Mouse (Mus musculus) right cerebral cortex, postnatal 25 days (tissue): ENCODE data around the gene Fam126b.
"Not testable (repeated sequence)": the region's sequence is repeated elsewhere in the genome, so short reads cannot be mapped to it uniquely, and the experiment has no call there.

ENCODE experiments used
- DNase-seq: peaks from one replicate; pipeline ENCODE4 v3.0.0; 2022

Fam126b gene

DNA sequence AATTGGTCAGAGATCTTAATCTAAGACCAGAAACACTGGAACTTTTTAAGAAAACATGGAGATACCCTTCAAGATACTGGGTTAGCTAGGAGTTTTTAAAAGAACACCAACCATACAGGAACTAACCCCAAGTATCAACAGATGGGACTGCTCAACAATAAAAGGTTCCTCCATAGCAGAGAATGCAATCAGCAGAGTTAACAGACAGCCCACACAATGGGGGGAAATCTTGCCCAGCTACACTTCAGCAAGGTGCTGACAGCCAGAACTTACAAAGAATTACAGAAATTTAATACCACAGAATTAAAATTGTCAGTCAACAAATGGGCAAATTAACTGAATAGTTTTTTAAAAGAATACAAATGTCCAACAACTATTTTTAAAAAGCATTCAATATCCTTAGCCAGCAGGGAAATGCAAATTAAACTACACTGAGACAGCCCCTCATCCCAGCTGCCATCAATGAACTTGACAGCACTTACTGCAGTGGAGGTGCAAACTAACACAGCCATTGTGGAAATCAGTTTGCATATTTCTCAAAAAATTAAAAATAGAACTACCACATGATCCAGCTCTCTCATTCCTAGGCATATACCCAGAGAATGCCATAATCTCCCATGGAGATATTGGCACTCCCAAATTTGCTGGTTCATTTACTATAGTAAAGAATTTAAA lies 17.5 kb downstream of the Fam126b start:
- no peak for DNase-seq

DNA sequence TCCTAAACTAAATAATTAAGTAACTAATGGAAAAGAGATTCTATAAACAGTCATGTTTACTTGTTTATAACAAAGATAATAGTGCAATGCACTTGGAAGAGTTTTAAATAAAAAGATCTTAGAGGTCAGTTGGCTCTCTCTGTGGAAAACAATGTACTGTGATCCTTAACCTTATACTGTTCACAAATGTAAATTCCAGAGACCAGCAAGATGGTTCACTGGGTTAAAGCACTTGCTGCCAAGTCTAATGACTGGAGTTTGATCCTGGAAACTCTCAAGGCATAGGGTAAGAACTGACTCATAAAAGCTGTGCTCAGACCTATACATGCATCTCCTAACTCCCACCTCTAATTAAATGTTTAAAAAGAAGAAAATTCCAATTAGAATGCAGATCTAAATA lies 19.5 kb downstream of the Fam126b start:
- DNase-seq = no peak

DNA sequence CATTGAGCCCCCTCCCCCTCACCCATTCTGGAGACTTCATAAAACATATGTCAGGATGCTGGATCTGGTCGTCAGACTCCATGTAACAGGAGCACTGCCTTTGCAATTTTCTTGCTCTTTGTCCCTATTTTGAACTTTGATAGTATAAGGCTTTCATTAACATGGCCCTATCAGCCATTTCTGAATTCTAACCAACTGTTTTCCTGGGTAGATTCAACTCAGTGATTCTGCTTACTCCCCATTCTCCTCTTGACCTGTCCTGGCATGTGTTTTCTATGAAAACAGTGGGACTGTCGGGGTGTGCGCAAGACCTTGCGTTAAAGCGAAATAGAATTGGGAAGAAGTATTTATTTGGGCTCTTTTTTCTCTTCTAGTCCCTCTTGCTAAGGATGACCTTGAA lies 21.1 kb downstream of the Fam126b start:
- DNase-seq = no peak

DNA sequence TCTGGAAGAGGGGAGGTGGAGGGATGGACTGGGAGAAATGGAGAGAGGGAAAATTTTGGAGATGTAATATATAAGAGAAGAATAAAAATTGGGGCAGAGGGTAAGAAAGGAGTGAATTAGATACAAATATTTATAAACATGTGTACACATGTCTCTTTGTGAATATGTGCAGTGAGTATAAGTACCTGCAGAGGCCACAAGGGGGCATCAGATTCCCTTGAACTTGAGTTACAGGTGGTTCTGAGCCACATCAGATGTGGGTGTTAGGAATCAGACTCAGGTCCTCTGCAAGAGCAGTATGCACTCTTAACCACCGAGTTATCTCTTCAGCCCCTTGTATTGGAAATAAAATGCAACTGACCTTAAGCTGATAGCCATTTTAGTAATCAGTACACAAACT lies 23.7 kb downstream of the Fam126b start:
- DNase-seq = no peak

DNA sequence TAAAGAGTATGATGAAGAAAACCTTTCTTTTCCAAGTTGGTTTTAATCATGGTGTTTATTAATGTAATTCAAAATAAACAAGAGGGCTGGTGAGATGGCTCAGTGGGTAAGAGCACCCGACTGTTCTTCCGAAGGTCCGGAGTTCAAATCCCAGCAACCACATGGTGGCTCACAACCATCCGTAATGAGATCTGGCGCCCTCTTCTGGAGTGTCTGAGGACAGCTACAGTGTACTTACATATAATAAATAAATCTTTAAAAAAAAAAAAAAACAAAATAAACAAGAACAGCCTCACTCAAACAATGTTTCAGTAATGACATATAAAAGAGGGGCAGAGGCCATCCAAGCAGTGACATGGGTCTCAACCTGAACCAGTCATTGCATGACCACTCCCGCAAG lies 25.8 kb downstream of the Fam126b start:
- not testable (repeated sequence) for DNase-seq

DNA sequence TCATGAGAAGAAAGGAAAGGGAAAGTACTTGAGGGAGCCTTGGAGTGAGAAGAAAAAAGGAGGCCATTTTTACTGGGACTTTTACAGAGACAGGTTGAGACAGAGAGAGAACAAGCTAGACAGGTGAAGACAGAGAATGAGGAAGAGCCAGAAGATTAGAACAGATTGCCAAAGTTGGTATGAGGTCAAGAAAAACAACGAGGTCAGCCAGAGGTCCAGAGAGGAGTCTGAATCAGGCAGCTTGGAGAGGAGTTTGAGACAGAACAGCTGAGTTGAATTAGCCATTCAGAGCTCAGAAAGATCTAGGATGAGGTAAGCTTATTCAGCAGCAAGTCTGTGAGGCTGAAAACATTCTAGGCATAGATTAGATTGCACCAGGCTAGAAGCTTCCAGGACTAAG lies 44.7 kb downstream of the Fam126b start:
- DNase-seq = no peak

DNA sequence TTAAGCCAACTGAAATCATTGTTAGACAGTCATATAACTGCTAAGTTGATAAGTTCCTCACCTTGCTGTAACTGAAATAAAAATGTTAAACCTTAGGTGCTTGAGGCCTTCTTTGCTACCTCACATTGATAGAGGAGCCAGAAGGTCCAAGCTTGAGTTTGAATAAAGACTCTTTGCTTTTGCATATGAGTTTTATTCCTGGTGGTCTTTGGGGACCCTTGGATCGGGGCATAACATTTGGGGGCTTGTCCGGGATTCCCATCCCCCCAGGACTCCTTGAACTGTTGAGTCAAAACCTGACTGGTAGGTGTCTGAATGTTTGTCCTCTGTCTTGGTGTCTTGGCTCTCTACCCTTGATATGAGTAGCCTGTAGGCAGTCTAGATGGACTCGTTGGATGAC lies 78.9 kb downstream of the Fam126b start:
- no peak for DNase-seq

DNA sequence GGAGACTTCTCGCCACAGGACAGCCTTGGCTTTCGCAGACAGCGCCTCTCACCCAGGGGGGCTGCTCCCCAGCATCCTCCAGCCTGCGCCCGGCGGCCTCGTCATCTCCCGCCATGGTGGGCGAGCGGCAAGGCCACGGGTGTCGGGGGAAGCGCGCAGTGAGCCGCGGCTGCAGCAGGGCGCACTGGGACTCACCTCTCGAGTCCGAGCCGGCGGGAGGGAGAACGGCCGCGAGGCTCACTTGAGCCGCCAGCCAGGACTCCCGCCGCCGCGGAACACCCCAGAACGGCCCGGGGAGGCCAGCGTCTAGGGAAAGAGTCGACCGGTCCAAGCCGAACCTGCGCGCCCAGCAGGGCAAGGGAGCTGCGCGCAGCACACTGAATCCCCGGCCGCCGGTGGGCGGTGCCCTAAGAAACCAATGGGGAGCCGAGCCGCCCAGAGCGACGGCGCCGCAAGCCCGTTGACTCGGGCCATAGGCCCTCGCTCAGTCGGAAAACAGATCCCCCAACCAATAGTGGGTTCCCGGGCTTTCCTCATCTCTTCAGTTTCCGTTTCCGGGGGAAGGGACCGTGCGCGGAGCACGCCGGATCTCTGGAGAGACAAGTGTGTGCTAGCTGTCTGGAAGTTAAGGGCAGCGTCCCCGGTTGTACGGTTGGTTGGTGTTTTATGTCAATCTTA lies 81.4 kb downstream of the Fam126b start, which contains the start of gene Orc2:
TSS of gene Orc2 (minus strand) at position 533 of the 678 bp plus-strand sequence.
- DNase-seq = peak; percentile 94

DNA sequence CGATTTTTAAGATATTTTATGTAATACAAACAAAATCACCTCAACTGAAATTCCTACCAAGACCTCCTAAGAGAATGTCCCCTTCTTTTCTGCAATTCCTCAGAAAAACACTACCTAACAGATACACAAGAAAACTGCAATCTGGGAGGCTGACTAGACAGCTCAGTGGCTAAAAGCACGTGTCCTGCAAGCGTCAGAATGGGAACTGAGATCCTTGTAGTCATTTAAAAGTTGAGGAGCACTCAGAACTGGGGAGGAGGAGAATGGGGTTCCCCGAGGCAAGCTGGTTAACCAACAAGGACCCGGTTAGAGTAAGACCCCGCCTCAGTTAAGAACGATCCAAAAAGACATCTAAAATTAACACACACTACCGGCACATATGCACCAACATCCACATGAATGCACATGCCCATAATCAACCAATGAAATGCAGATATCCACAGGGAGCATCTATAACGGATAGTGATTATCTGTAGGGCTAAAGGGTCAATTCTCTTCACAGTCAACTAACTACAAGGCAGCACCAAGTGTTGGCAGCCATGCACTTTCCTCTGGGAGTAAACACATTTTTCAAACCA lies 82.2 kb downstream of the Fam126b start:
- no peak for DNase-seq

DNA sequence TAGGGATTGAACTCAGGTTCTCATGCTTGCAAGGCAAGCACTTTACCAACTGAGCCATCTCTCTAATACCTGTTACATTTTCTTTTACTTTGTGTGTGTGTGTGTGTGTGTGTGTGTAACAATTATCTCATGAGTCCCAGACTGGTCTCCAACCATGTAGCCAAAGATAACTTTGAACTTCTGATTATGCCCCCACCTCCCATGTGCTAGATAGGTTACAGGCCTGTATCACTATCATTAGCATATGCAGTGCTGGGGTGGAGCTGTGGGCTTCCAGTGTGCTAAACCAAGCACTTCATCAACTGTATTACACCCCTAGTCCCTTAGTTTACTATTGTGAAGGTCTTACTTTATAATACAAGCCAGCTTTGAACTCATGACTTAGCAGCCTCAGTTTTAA lies 83.0 kb downstream of the Fam126b start:
- no peak for DNase-seq

DNA sequence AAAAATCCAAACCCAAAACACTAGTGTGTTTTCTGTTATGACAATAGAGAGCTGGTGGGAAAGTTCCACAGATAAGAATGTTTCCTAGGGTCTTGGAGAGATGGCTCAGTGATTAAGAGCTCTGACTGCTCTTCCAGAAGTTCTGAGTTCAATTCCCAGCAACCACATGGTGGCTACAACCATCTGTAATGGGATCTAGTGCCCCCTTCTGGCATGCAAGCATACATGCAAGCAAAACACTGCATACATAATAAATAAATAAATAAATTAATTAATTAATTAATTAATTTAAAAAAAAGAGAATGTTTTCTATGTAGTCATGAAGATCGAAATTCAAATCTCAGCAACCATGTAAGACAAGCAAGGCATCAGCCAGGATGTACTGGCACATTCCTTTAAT lies 87.4 kb downstream of the Fam126b start:
- no peak for DNase-seq

DNA sequence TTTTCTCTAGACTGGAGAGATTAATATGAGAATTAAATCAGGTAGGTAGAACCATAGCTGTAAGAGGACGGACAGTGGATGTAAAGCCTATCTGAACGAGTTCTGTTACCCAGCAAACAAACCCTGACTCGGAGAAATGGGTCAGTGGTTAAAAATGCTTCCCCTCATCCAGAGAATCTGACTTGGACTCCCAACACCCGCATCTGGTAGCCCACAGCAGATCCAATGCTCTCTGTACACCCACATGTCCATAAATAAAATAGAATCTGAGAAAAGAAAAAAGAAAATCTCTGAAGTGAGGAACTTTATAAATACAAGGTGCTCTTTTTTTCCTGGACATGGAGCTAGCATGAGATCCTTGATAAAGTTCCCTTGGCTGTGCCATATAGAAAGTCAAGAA lies 88.4 kb downstream of the Fam126b start:
- no peak for DNase-seq

DNA sequence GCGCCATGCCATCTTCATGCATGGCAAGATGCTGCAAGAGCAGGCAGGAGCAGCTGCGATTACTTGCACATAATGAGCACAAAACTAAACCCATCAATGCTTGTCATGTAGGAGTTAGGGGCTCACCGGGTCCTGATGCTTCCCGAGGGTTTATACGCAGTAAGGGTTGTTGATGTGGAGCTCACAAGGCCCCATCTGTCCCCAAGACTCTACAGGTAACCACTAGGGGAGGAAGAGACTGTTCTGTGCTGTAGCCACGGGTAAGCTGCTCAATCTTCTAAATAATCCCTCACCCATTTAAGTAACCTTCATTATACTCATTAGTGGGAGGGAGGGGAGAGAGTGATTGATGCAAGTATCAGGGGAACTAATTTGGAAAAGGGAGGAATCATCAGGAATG lies 90.5 kb downstream of the Fam126b start:
- no peak for DNase-seq

DNA sequence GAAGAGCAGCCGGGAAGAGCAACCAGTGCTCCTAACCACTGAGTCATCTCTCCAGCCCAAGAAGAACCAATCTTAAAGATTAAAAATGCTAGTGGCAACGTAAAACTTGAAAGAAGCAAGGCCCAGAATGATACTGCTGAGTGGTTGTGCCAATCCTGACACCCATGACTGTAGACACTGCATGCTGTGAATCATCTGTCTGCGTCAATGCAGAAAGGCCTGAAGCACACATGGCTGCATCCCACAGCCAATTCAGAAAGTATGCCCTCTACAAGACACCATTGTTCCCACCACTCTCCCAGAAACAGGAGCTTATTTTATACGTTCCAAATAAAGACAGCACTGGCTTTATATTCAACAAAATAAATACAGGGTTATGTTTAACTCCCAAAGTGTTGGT lies 103.5 kb downstream of the Fam126b start:
- DNase-seq = no peak

DNA sequence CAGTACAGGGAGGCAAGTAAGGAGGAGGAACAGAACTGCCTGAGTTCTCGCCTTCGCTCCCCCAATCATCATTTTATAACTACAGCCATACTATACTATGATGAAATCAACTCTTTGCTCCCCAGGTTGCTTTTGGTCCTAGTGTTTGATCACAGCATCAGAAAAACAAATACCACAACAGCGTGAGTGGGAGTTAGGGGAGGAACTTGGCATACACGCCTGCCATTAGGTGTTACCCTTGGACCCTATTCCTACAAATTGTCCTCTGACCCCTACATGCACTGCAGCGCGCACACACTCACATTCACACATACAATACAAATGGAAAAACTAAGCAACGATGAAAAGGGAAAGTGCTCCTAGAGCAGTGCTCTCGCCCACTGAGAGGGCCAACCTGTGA lies 110.5 kb downstream of the Fam126b start:
- DNase-seq = no peak
